Mouse (Mus musculus): ENCODE data around the gene Mrpl10. TPM values are rescaled to one million over a fixed set of nuclear protein-coding genes. Genes with fewer than 3 reads are reported as not detected.

Gene Mrpl10
- polyA plus RNA-seq, 1 experiment from 2014 or later: 85.5 TPM

DNA sequence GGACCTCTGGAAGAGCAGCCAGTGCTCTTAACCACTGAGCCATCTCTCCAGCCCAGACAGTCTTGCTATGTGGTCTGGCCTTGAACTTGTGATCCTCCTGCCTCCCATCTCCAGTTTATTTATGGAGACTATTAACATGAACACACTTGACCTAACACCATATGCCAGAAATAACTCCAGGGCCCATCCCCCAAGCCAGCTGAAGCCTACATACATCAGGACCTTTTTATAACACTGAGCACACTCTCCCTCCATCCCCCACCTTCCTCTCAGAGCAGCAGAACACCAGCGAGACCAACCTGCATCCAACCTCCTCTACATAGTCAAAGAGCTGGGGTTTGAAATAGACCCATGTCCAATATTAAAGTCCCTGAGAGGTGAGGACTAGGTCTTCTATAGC is 29.8 kb downstream of the Mrpl10 start:
- DNase-seq (no peak), ATAC-seq (ENCODE audit: insufficient read depth) (no peak)
- Histone ChIP-seq H3K27ac (ENCODE audit: low read depth) (no peak overlapping the region), H3K9me3 (ENCODE audit: low read depth, low read length) (no peaks in the 10 kb centered on the region), H3K27me3 (ENCODE audit: insufficient read depth, low read length) (no peaks in the 10 kb centered on the region), H3K9ac (no peak overlapping the region), H3K4me3 (ENCODE audit: low read depth, low read length) (no peak overlapping the region), H3K4me1 (ENCODE audit: insufficient read depth) (no peaks in the 10 kb centered on the region), H3K36me3 (ENCODE audit: insufficient read depth) (peaks cover 12% of the 10 kb centered on the region), H3K4me2 (no peak overlapping the region)
- WGBS: 46% methylated on average over 1 of the region's 1 CpGs
- no peak for TF ChIP-seq CTCF (IDR thresholded peaks at IDR 0.05; ENCODE audit: low read depth)

- Histone ChIP-seq H3K9me3 (ENCODE audit: low read depth, low read length) (no peaks in the 10 kb centered on the region), H3K9ac (no peak overlapping the region), H3K4me3 (ENCODE audit: low read depth, low read length) (no peak overlapping the region), H3K27ac (ENCODE audit: low read depth) (no peak overlapping the region), H3K27me3 (ENCODE audit: insufficient read depth, low read length) (no peaks in the 10 kb centered on the region), H3K4me1 (ENCODE audit: insufficient read depth) (no peaks in the 10 kb centered on the region), H3K36me3 (ENCODE audit: insufficient read depth) (peaks cover 6% of the 10 kb centered on the region), H3K4me2 (no peak overlapping the region)
- peak; percentile 49; the same call in 1 of the 2 replicates for ATAC-seq (ENCODE audit: insufficient read depth)
- DNase-seq: peak; percentile 90
- 28% methylated on average over 3 of the region's 3 CpGs for whole genome bisulfite sequencing
- TF ChIP-seq CTCF (IDR thresholded peaks at IDR 0.05; ENCODE audit: low read depth): peak; percentile 86
Observed at GRCm38 (mm10) chr11:97072533-97072932, 31.2 kb downstream of the Mrpl10 start.

DNA sequence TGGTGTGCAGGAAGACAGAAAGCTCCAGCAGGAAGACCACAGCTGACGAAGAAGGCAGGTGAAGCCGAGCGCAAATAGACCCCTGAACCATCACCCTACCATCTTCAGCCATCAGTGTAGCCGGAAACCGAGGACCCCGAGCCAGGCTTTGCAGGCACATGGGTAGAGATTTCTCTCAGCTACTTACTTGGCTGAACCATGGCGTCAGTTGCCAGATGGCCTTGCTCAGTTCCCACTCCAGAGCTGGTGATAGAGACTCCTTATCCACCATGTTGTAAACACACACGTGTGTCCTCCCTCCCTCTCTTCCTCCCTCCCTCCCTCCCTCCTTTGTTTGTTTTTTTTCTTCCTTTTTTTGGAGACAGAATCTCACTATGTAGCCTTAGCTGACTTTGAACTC is 32.9 kb downstream of the Mrpl10 start:
- Histone ChIP-seq H3K36me3 (ENCODE audit: insufficient read depth) (no peaks in the 10 kb centered on the region), H3K9ac (no peak overlapping the region), H3K4me2 (no peak overlapping the region), H3K4me1 (ENCODE audit: insufficient read depth) (no peaks in the 10 kb centered on the region), H3K9me3 (ENCODE audit: low read depth, low read length) (no peaks in the 10 kb centered on the region), H3K27me3 (ENCODE audit: insufficient read depth, low read length) (no peaks in the 10 kb centered on the region), H3K4me3 (ENCODE audit: low read depth, low read length) (no peak overlapping the region), H3K27ac (ENCODE audit: low read depth) (no peak overlapping the region)
- ATAC-seq (ENCODE audit: insufficient read depth) (peak; percentile 66; the same call in 1 of the 2 replicates), DNase-seq (peak; percentile 81)
- 29% methylated on average over 8 of the region's 8 CpGs for WGBS
- no peak for TF ChIP-seq CTCF (IDR thresholded peaks at IDR 0.05; ENCODE audit: low read depth)

GRCm38 (mm10) chr11:97078751-97079150 is 37.4 kb downstream of the Mrpl10 start:
- no peak overlapping the region for H3K4me2 ChIP-seq

GRCm38 (mm10) chr11:97080291-97080690 is 38.9 kb downstream of the Mrpl10 start:
- H3K4me2 ChIP-seq: no peak overlapping the region
- TF ChIP-seq CTCF (IDR thresholded peaks at IDR 0.05; ENCODE audit: low read depth): no peak
- WGBS: 14% methylated on average over 9 of the region's 9 CpGs
- no peak overlapping the region for H3K4me3 ChIP-seq (ENCODE audit: low read depth, low read length)
- H3K9me3 ChIP-seq (ENCODE audit: low read depth, low read length): no peaks in the 10 kb centered on the region
- H3K9ac ChIP-seq: no peak overlapping the region
- ATAC-seq (ENCODE audit: insufficient read depth) (no peak), DNase-seq (no peak)
- peaks cover 8% of the 10 kb centered on the region; the same call in 1 of the 2 replicates for H3K4me1 ChIP-seq (ENCODE audit: insufficient read depth)
- no peak overlapping the region for H3K27ac ChIP-seq (ENCODE audit: low read depth)
- no peaks in the 10 kb centered on the region for H3K27me3 ChIP-seq (ENCODE audit: insufficient read depth, low read length)
- no peaks in the 10 kb centered on the region for H3K36me3 ChIP-seq (ENCODE audit: insufficient read depth)

More at GRCm38 (mm10) chr11:97078751-97079150, 37.4 kb downstream of the Mrpl10 start:
- no peaks in the 10 kb centered on the region for H3K9me3 ChIP-seq (ENCODE audit: low read depth, low read length)
- DNase-seq: peak; percentile 84
- TF ChIP-seq CTCF (IDR thresholded peaks at IDR 0.05; ENCODE audit: low read depth): no peak
- WGBS: 46% methylated on average over 4 of the region's 4 CpGs
- H3K36me3 ChIP-seq (ENCODE audit: insufficient read depth): no peaks in the 10 kb centered on the region
- H3K27me3 ChIP-seq (ENCODE audit: insufficient read depth, low read length): no peaks in the 10 kb centered on the region
- peaks cover 8% of the 10 kb centered on the region; the same call in 1 of the 2 replicates for H3K4me1 ChIP-seq (ENCODE audit: insufficient read depth)
- no peak for ATAC-seq (ENCODE audit: insufficient read depth)
- H3K27ac ChIP-seq (ENCODE audit: low read depth): no peak overlapping the region
- H3K4me3 ChIP-seq (ENCODE audit: low read depth, low read length): no peak overlapping the region
- no peak overlapping the region for H3K9ac ChIP-seq

- Histone ChIP-seq H3K4me1 (ENCODE audit: insufficient read depth) (peaks cover 8% of the 10 kb centered on the region; the same call in 1 of the 2 replicates), H3K9ac (no peak overlapping the region), H3K36me3 (ENCODE audit: insufficient read depth) (no peaks in the 10 kb centered on the region), H3K9me3 (ENCODE audit: low read depth, low read length) (no peaks in the 10 kb centered on the region), H3K4me3 (ENCODE audit: low read depth, low read length) (no peak overlapping the region), H3K27ac (ENCODE audit: low read depth) (no peak overlapping the region), H3K4me2 (peak overlapping the region; percentile 36), H3K27me3 (ENCODE audit: insufficient read depth, low read length) (no peaks in the 10 kb centered on the region)
- DNase-seq (peak; percentile 75), ATAC-seq (ENCODE audit: insufficient read depth) (no peak)
- WGBS: 31% methylated on average over 11 of the region's 11 CpGs
- peak; percentile 69 for TF ChIP-seq CTCF (IDR thresholded peaks at IDR 0.05; ENCODE audit: low read depth)
Observed at GRCm38 (mm10) chr11:97082977-97083376, 41.6 kb downstream of the Mrpl10 start.

- no peaks in the 10 kb centered on the region for H3K27me3 ChIP-seq (ENCODE audit: insufficient read depth, low read length)
- TF ChIP-seq CTCF (IDR thresholded peaks at IDR 0.05; ENCODE audit: low read depth): no peak
- H3K4me2 ChIP-seq: peak overlapping the region; percentile 36
- H3K27ac ChIP-seq (ENCODE audit: low read depth): no peak overlapping the region
- H3K4me1 ChIP-seq (ENCODE audit: insufficient read depth): peaks cover 8% of the 10 kb centered on the region; the same call in 1 of the 2 replicates
- no peak overlapping the region for H3K9ac ChIP-seq
- peak; percentile 7 for DNase-seq
- H3K36me3 ChIP-seq (ENCODE audit: insufficient read depth): no peaks in the 10 kb centered on the region
- no peak overlapping the region for H3K4me3 ChIP-seq (ENCODE audit: low read depth, low read length)
- WGBS: 13% methylated on average over 22 of the region's 22 CpGs
- no peaks in the 10 kb centered on the region for H3K9me3 ChIP-seq (ENCODE audit: low read depth, low read length)
- ATAC-seq (ENCODE audit: insufficient read depth): no peak; the same call in 1 of the 2 replicates
Observed at GRCm38 (mm10) chr11:97083401-97084140, 42.2 kb downstream of the Mrpl10 start.

All from lung, embryonic 14.5 days (tissue).